Mouse (Mus musculus) regulatory T cell (primary cell): ENCODE measurements at regions not wholly inside any gene's neighbourhood (a gene's known extent, or its start where the extent isn't known, plus 50 kb on each side); places are given as distances from the start of the nearest gene placed in this dataset.

Source experiments
- in situ Hi-C: fragments of 300-600 bp; cut with MboI, MseI; formaldehyde crosslinking; loops from one replicate; pipeline ENCODE4 v1.15.1; 2025; ENCODE audit warnings: high pct_unique_total_duplicates

GRCm38 (mm10) chr1:14429326-14429725 lies 1663.8 kb downstream of the 4930444P10Rik start:
- in situ Hi-C loops, result no loop called here

GRCm38 (mm10) chr1:14421030-14421429 lies 1672.1 kb downstream of the 4930444P10Rik start:
- in situ Hi-C loops, result no loop called here

DNA sequence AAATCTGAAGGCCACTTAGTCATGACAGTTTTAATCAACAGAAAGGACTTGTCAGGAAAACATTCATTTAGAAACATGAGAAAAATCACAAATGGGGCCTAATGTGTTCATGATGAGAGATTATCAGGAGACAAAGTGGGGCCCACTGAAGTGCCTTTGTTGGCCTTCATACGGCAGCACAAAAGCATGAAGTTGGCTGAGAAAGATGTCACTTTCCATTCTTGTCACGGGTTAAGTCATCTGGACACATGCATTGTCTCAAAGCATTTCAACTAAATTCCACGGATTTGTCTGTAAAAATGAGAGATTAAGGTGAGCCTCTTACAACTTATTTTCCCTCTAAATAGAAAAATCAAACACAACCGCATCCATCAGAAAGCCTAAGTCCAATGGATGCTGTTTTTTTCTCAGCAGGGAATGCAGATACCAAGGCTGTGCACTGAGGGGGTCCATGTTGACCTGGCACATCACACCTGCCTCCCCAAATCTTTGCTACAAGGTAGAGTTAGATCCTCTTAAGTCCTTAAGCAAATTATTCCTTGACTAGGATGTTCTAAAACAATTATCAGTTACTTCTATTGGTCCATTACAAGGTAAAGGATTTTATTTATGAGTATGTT lies 1679.2 kb downstream of the 4930444P10Rik start:
- in situ Hi-C loops, result no loop called here

GRCm38 (mm10) chr1:14369957-14370833 lies 1722.9 kb downstream of the 4930444P10Rik start:
- in situ Hi-C loops, result no loop called here

GRCm38 (mm10) chr1:14359998-14360640 lies 1733.0 kb downstream of the 4930444P10Rik start:
- in situ Hi-C loops, result no loop called here
